Mouse (Mus musculus): Measurements from ENCODE around the gene Trim46.

DNA sequence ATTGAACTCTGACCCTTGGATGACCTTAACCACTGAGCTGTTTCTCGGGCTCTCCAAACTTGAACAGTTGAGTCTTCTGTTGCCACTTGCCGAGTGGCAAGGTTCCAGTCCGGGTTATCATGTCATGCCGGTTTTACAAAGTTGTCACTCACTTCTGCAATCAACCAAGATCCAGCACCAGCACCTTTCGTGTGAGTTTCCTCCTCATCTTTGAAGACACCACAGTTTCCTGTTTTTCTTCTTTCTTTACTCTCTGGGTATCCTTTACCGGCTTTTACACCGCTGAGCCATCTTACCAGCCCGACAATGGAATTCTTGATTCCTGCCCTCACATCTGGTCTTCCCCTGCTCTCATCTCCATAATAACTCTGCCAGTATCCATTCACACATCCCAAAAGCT is 55.7 kb downstream of the Trim46 start:
- TF ChIP-seq EP300 (optimal IDR thresholded peaks at IDR 0.05), result no peak
- TF ChIP-seq CTCF (IDR thresholded peaks at IDR 0.05; ENCODE audit: low read depth), result no peak

All from stomach, postnatal 0 days (tissue).